Mouse (Mus musculus): ENCODE data around the gene Marveld2.

Marveld2 gene

GRCm38 (mm10) chr13:100600317-100600716 is 16.5 kb downstream of the Marveld2 start:
- no peak for DNase-seq (ENCODE audit: low spot score)

- no peak for DNase-seq (ENCODE audit: low spot score)
Measured at GRCm38 (mm10) chr13:100597284-100597683, 19.5 kb downstream of the Marveld2 start.

GRCm38 (mm10) chr13:100595552-100595885 is 21.3 kb downstream of the Marveld2 start:
- no peak for DNase-seq (ENCODE audit: low spot score)

- DNase-seq (ENCODE audit: low spot score): no peak
Measured at GRCm38 (mm10) chr13:100594838-100595551, 21.8 kb downstream of the Marveld2 start.

- DNase-seq (ENCODE audit: low spot score): no peak
Measured at GRCm38 (mm10) chr13:100594041-100594792, 22.6 kb downstream of the Marveld2 start.

GRCm38 (mm10) chr13:100588646-100589045 is 28.1 kb downstream of the Marveld2 start:
- DNase-seq (ENCODE audit: low spot score): no peak

- no peak for DNase-seq (ENCODE audit: low spot score)
Measured at GRCm38 (mm10) chr13:100582144-100582543, 34.6 kb downstream of the Marveld2 start.

- DNase-seq (ENCODE audit: low spot score): no peak
Measured at GRCm38 (mm10) chr13:100581701-100582100, 35.1 kb downstream of the Marveld2 start.

- DNase-seq (ENCODE audit: low spot score): no peak
Measured at GRCm38 (mm10) chr13:100579951-100580350, 36.8 kb downstream of the Marveld2 start.

- no peak for DNase-seq (ENCODE audit: low spot score)
Measured at GRCm38 (mm10) chr13:100579220-100579619, 37.6 kb downstream of the Marveld2 start.

GRCm38 (mm10) chr13:100575950-100576349 is 40.8 kb downstream of the Marveld2 start:
- DNase-seq (ENCODE audit: low spot score): no peak

- DNase-seq (ENCODE audit: low spot score): no peak
Measured at GRCm38 (mm10) chr13:100570713-100571112, 46.1 kb downstream of the Marveld2 start.

- DNase-seq (ENCODE audit: low spot score): no peak
Measured at GRCm38 (mm10) chr13:100568359-100568758, 48.4 kb downstream of the Marveld2 start.

GRCm38 (mm10) chr13:100559449-100559848 is 57.3 kb downstream of the Marveld2 start:
- no peak for DNase-seq (ENCODE audit: low spot score)

GRCm38 (mm10) chr13:100557011-100557410 is 59.8 kb downstream of the Marveld2 start:
- no peak for DNase-seq (ENCODE audit: low spot score)

GRCm38 (mm10) chr13:100553042-100553437 is 63.7 kb downstream of the Marveld2 start:
- DNase-seq (ENCODE audit: low spot score): peak; percentile 35

GRCm38 (mm10) chr13:100552369-100553041 is 64.3 kb downstream of the Marveld2 start, which contains the start of gene Ocln:
Gene Ocln (minus strand): TSS chr13:100552718.
- no peak for DNase-seq (ENCODE audit: low spot score)

GRCm38 (mm10) chr13:100552009-100552368 is 64.8 kb downstream of the Marveld2 start:
- DNase-seq (ENCODE audit: low spot score): no peak

GRCm38 (mm10) chr13:100551371-100552008 is 65.3 kb downstream of the Marveld2 start:
- DNase-seq (ENCODE audit: low spot score): peak; percentile 25

GRCm38 (mm10) chr13:100547269-100547668 is 69.5 kb downstream of the Marveld2 start:
- DNase-seq (ENCODE audit: low spot score): no peak
